Mouse (Mus musculus) stomach, embryonic 14.5 days (tissue): ENCODE measurements around the gene Sf3b2. TPM values are rescaled to one million over a fixed set of nuclear protein-coding genes. Genes with fewer than 3 reads are reported as not detected.
"Not testable (repeated sequence)": the region's sequence is repeated elsewhere in the genome, so short reads cannot be mapped to it uniquely, and the experiment has no call there.

Experiments used
- ATAC-seq: fragments of 200-750 bp; cut with Nextera tagmentation; 2 replicates; pipeline ENCODE4 v1.8.0; 2017; ENCODE audit warnings: low read depth, moderate TSS enrichment; ENCODE audit not compliant: insufficient number of reproducible peaks, insufficient read depth, low FRiP score
- H3K27ac ChIP-seq: fragments of 300-500 bp; sonication (generic); 2 replicates; pipeline ENCODE4 v1.5.1; 2014; ENCODE audit warnings: mild to moderate bottlenecking, low read length, moderate library complexity, mixed read lengths
- H3K27me3 ChIP-seq: fragments of 300-500 bp; sonication (generic); 2 replicates; pipeline ENCODE4 v1.6.1; 2014; ENCODE audit warnings: low read length, control low read depth, mixed read lengths; ENCODE audit not compliant: control insufficient read depth, insufficient read depth
- H3K36me3 ChIP-seq: fragments of 300-500 bp; sonication (generic); 2 replicates; pipeline ENCODE4 v1.6.1; 2014; ENCODE audit warnings: mild to moderate bottlenecking, control low read depth, low read length, moderate library complexity, mixed read lengths; ENCODE audit not compliant: control insufficient read depth, insufficient read depth
- H3K4me1 ChIP-seq: fragments of 300-500 bp; sonication (generic); 2 replicates; pipeline ENCODE4 v1.6.1; 2014; ENCODE audit warnings: low read length, control low read depth, mixed read lengths; ENCODE audit not compliant: control insufficient read depth, insufficient read depth
- H3K4me2 ChIP-seq: fragments of 300-500 bp; sonication (generic); replicated peaks from 2 replicates; pipeline ENCODE4 v1.6.1; 2014; ENCODE audit warnings: low read depth, low read length, control low read depth
- H3K4me3 ChIP-seq: fragments of 300-500 bp; sonication (generic); 2 replicates; pipeline ENCODE4 v1.5.1; 2014; ENCODE audit warnings: low read depth, low read length, control low read depth
- H3K9ac ChIP-seq: fragments of 300-500 bp; sonication (generic); replicated peaks from 2 replicates; pipeline ENCODE4 v1.6.1; 2014; ENCODE audit warnings: low read depth, mild to moderate bottlenecking, control low read depth, low read length, moderate library complexity, mixed read lengths
- H3K9me3 ChIP-seq: fragments of 300-500 bp; sonication (generic); 2 replicates; pipeline ENCODE4 v1.6.1; 2016; ENCODE audit warnings: low read depth, low read length, control low read depth; ENCODE audit not compliant: control insufficient read depth
- WGBS: fragments of 180-500 bp; shearing (Covaris S2); extraction: QIAGEN DNeasy Blood & Tissue Kit; methylation state at CpG from one replicate; pipeline ENCODE4 v1.1.7; 2014; 5-methylcytosine and 5-hydroxymethylcytosine counted together
- polyA plus RNA-seq: library from polyadenylated mRNA; unstranded; fragments of >200 nt; fragmentation: Nextera tagmentation; extraction: Ambion mirVana; gene quantifications from 2 replicates; pipeline ENCODE4 v1.2.1, GENCODE M21; 2014

Gene Sf3b2
- polyA plus RNA-seq, 1 experiment from 2014 or later, result 343 TPM

- no peak overlapping the region for H3K27ac ChIP-seq
- peak overlapping the region; percentile 81; the same call in 1 of the 2 replicates for H3K4me3 ChIP-seq
- peak overlapping the region; percentile 62 for H3K4me2 ChIP-seq
- no peaks in the 10 kb centered on the region for H3K27me3 ChIP-seq
- WGBS, result 33% methylated on average over 1 of the region's 1 CpGs
- no peaks in the 10 kb centered on the region for H3K9me3 ChIP-seq
- no peak overlapping the region for H3K9ac ChIP-seq
- peaks cover 20% of the 10 kb centered on the region; the same call in 1 of the 2 replicates for H3K4me1 ChIP-seq
- ATAC-seq, result no peak
- H3K36me3 ChIP-seq, result peaks cover 19% of the 10 kb centered on the region
Measured at GRCm38 (mm10) chr19:5271430-5271829, 23.8 kb downstream of the Sf3b2 start.

GRCm38 (mm10) chr19:5269392-5269791, 25.9 kb downstream of the Sf3b2 start:
- Histone ChIP-seq H3K4me3 (no peak overlapping the region), H3K36me3 (peaks cover 6% of the 10 kb centered on the region), H3K27ac (no peak overlapping the region), H3K9ac (no peak overlapping the region), H3K4me1 (peaks cover 20% of the 10 kb centered on the region; the same call in 1 of the 2 replicates), H3K27me3 (no peaks in the 10 kb centered on the region), H3K4me2 (no peak overlapping the region), H3K9me3 (no peaks in the 10 kb centered on the region)
- WGBS, result 81% methylated on average over 5 of the region's 5 CpGs
- no peak for ATAC-seq

GRCm38 (mm10) chr19:5268875-5269274, 26.4 kb downstream of the Sf3b2 start:
- Histone ChIP-seq H3K27me3 (no peaks in the 10 kb centered on the region), H3K27ac (no peak overlapping the region), H3K36me3 (peaks cover under 1% of the 10 kb centered on the region; the same call in 1 of the 2 replicates), H3K9ac (no peak overlapping the region), H3K4me1 (peaks cover 17% of the 10 kb centered on the region; the same call in 1 of the 2 replicates), H3K4me3 (no peak overlapping the region), H3K9me3 (no peaks in the 10 kb centered on the region), H3K4me2 (no peak overlapping the region)
- ATAC-seq, result no peak
- WGBS, result 85% methylated on average over 3 of the region's 3 CpGs

GRCm38 (mm10) chr19:5268017-5268416, 27.2 kb downstream of the Sf3b2 start:
- no peak for ATAC-seq
- peaks cover 15% of the 10 kb centered on the region; the same call in 1 of the 2 replicates for H3K4me1 ChIP-seq
- no peak overlapping the region for H3K4me2 ChIP-seq
- no peak overlapping the region for H3K27ac ChIP-seq
- H3K27me3 ChIP-seq, result no peaks in the 10 kb centered on the region
- H3K4me3 ChIP-seq, result no peak overlapping the region
- no peaks in the 10 kb centered on the region for H3K36me3 ChIP-seq
- no peak overlapping the region for H3K9ac ChIP-seq
- no peaks in the 10 kb centered on the region for H3K9me3 ChIP-seq

GRCm38 (mm10) chr19:5267015-5267414, 28.2 kb downstream of the Sf3b2 start:
- H3K4me1 ChIP-seq, result peaks cover 12% of the 10 kb centered on the region; the same call in 1 of the 2 replicates
- no peak for ATAC-seq
- no peak overlapping the region for H3K4me2 ChIP-seq
- H3K27me3 ChIP-seq, result no peaks in the 10 kb centered on the region
- no peak overlapping the region for H3K4me3 ChIP-seq
- 99% methylated on average over 5 of the region's 5 CpGs for WGBS
- no peak overlapping the region for H3K27ac ChIP-seq
- H3K36me3 ChIP-seq, result no peaks in the 10 kb centered on the region
- no peak overlapping the region for H3K9ac ChIP-seq
- H3K9me3 ChIP-seq, result no peaks in the 10 kb centered on the region

- Histone ChIP-seq H3K4me3 (no peak overlapping the region), H3K36me3 (no peaks in the 10 kb centered on the region), H3K4me2 (no peak overlapping the region), H3K27ac (no peak overlapping the region), H3K9me3 (no peaks in the 10 kb centered on the region), H3K4me1 (no peaks in the 10 kb centered on the region), H3K27me3 (no peaks in the 10 kb centered on the region), H3K9ac (no peak overlapping the region)
- no peak for ATAC-seq
- WGBS, result 42% methylated on average over 3 of the region's 3 CpGs
Measured at GRCm38 (mm10) chr19:5257140-5257539, 38.1 kb downstream of the Sf3b2 start.

GRCm38 (mm10) chr19:5236981-5237380, 58.3 kb downstream of the Sf3b2 start:
- not testable (repeated sequence) for H3K27me3 ChIP-seq, ATAC-seq, H3K4me1 ChIP-seq, H3K36me3 ChIP-seq, H3K27ac ChIP-seq, H3K9me3 ChIP-seq, H3K9ac ChIP-seq, H3K4me2 ChIP-seq, H3K4me3 ChIP-seq
- WGBS, result 95% methylated on average over 1 of the region's 1 CpGs

GRCm38 (mm10) chr19:5232696-5233095, 62.6 kb downstream of the Sf3b2 start:
- Histone ChIP-seq H3K36me3 (no peaks in the 10 kb centered on the region), H3K9ac (no peak overlapping the region), H3K9me3 (no peaks in the 10 kb centered on the region), H3K27me3 (no peaks in the 10 kb centered on the region), H3K27ac (no peak overlapping the region), H3K4me3 (no peak overlapping the region), H3K4me1 (no peaks in the 10 kb centered on the region), H3K4me2 (no peak overlapping the region)
- no peak for ATAC-seq
- WGBS, result 92% methylated on average over 4 of the region's 4 CpGs

- H3K27me3 ChIP-seq, result no peaks in the 10 kb centered on the region
- H3K9me3 ChIP-seq, result no peaks in the 10 kb centered on the region
- no peak overlapping the region for H3K4me2 ChIP-seq
- ATAC-seq, result no peak
- no peaks in the 10 kb centered on the region for H3K4me1 ChIP-seq
- WGBS, result 75% methylated on average over 2 of the region's 2 CpGs
- no peaks in the 10 kb centered on the region for H3K36me3 ChIP-seq
- H3K27ac ChIP-seq, result no peak overlapping the region
- H3K9ac ChIP-seq, result no peak overlapping the region
- no peak overlapping the region for H3K4me3 ChIP-seq
Measured at GRCm38 (mm10) chr19:5230110-5230509, 65.1 kb downstream of the Sf3b2 start.
